Mouse (Mus musculus) thymus, postnatal 25 days (tissue): Measurements from ENCODE around the gene Ksr2.

Experiments used
- DNase-seq: peaks from one replicate; pipeline ENCODE4 v3.0.0; 2022

Ksr2 gene

GRCm38 (mm10) chr5:117697589-117697988 lies 283.8 kb downstream of the Ksr2 start:
- DNase-seq: no peak

GRCm38 (mm10) chr5:117704371-117704770 lies 290.6 kb downstream of the Ksr2 start:
- DNase-seq: no peak

- DNase-seq: no peak
Observed at GRCm38 (mm10) chr5:117706633-117707032, 292.8 kb downstream of the Ksr2 start.

GRCm38 (mm10) chr5:117709306-117709705 lies 295.5 kb downstream of the Ksr2 start:
- DNase-seq: no peak

GRCm38 (mm10) chr5:117711636-117712035 lies 297.8 kb downstream of the Ksr2 start:
- DNase-seq: no peak

- no peak for DNase-seq
Observed at GRCm38 (mm10) chr5:117712207-117712606, 298.4 kb downstream of the Ksr2 start.

GRCm38 (mm10) chr5:117717120-117717519 lies 303.3 kb downstream of the Ksr2 start:
- DNase-seq: no peak

GRCm38 (mm10) chr5:117723316-117723715 lies 309.5 kb downstream of the Ksr2 start:
- DNase-seq: no peak

- DNase-seq: no peak
Observed at GRCm38 (mm10) chr5:117726548-117726947, 312.7 kb downstream of the Ksr2 start.

- DNase-seq: no peak
Observed at GRCm38 (mm10) chr5:117727138-117727537, 313.3 kb downstream of the Ksr2 start.

- no peak for DNase-seq
Observed at GRCm38 (mm10) chr5:117731311-117731710, 317.5 kb downstream of the Ksr2 start.

- no peak for DNase-seq
Observed at GRCm38 (mm10) chr5:117744654-117745178, 330.9 kb downstream of the Ksr2 start.

- DNase-seq: no peak
Observed at GRCm38 (mm10) chr5:117749353-117749752, 335.6 kb downstream of the Ksr2 start.

GRCm38 (mm10) chr5:117757696-117758482 lies 344.1 kb downstream of the Ksr2 start:
- no peak for DNase-seq

GRCm38 (mm10) chr5:117761181-117761832 lies 347.5 kb downstream of the Ksr2 start:
- DNase-seq: no peak

GRCm38 (mm10) chr5:117764496-117764895 lies 350.7 kb downstream of the Ksr2 start:
- no peak for DNase-seq

GRCm38 (mm10) chr5:117779175-117779574 lies 365.4 kb downstream of the Ksr2 start:
- no peak for DNase-seq

GRCm38 (mm10) chr5:117780681-117781080 lies 366.9 kb downstream of the Ksr2 start, which contains the start of gene Nos1:
Nos1 (plus strand) TSS chr5:117781032.
- no peak for DNase-seq

- no peak for DNase-seq
Observed at GRCm38 (mm10) chr5:117781178-117781577, 367.4 kb downstream of the Ksr2 start.

- DNase-seq: no peak
Observed at GRCm38 (mm10) chr5:117790071-117790470, 376.3 kb downstream of the Ksr2 start.

- no peak for DNase-seq
Observed at GRCm38 (mm10) chr5:117791875-117792274, 378.1 kb downstream of the Ksr2 start.

- DNase-seq: no peak
Observed at GRCm38 (mm10) chr5:117800849-117801248, 387.0 kb downstream of the Ksr2 start.

GRCm38 (mm10) chr5:117802071-117802521 lies 388.3 kb downstream of the Ksr2 start:
- no peak for DNase-seq

GRCm38 (mm10) chr5:117803551-117803950 lies 389.8 kb downstream of the Ksr2 start:
- no peak for DNase-seq
